Mouse (Mus musculus): ENCODE measurements around the gene Ece1.

DNA sequence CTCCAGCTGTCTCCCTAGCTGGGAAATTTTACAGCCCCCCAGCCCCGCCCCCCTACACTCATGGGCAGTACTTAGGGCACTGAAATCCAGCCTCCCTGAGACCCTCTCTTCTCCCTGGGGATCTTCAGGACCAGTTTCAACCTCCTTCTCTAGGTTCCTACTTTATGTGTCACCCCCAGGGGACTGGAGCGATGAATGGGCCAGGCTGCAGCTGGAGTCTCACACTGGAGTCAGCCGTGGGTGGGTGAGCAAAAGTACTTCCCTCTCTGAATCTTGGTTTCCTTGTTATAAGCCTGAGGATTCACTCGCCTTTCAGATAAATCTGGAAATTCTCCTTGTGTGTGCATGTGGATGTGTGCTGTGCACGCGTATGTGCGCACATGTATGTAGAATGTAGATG, 47.9 kb upstream of the Ece1 start:
- TF ChIP-seq CTCF (IDR thresholded peaks at IDR 0.05; ENCODE audit: insufficient read depth, low read length) (no peak), POLR2A (IDR thresholded peaks at IDR 0.05; ENCODE audit: borderline replicate concordance, extremely low read depth, low read depth, low read length) (no peak)

Measured in lung, adult 2 months (tissue).